Mouse (Mus musculus) kidney, adult 2 months (tissue): ENCODE data around the gene Olfr129. TPM values are rescaled to one million over a fixed set of nuclear protein-coding genes. Genes with fewer than 3 reads are reported as not detected.

Experiments
- DNase-seq: peaks from one replicate; pipeline ENCODE4 v3.0.0; 2021
- H3K27ac ChIP-seq: fragments of 200-500 bp; 2 replicates; pipeline ENCODE4 v1.5.1; 2012; ENCODE audit warnings: low read depth, low read length, control low read depth, inconsistent platforms; ENCODE audit not compliant: insufficient read depth
- H3K27me3 ChIP-seq: fragments of 200-500 bp; replicated peaks from 2 replicates; pipeline ENCODE4 v1.6.1; 2012; ENCODE audit warnings: mild to moderate bottlenecking, moderate library complexity, low read length, inconsistent platforms; ENCODE audit not compliant: control insufficient read depth, insufficient read depth
- H3K36me3 ChIP-seq: fragments of 200-500 bp; 2 replicates; pipeline ENCODE4 v1.6.1; 2012; ENCODE audit warnings: mild to moderate bottlenecking, moderate library complexity, low read length, inconsistent platforms; ENCODE audit not compliant: control insufficient read depth, insufficient read depth
- H3K4me1 ChIP-seq: fragments of 200-500 bp; 2 replicates; pipeline ENCODE4 v1.6.1; 2011; ENCODE audit warnings: low read length; ENCODE audit not compliant: control insufficient read depth, insufficient read depth
- H3K4me3 ChIP-seq: fragments of 200-500 bp; 2 replicates; pipeline ENCODE4 v1.5.1; 2011; ENCODE audit warnings: mild to moderate bottlenecking, low read depth, low read length, control low read depth; ENCODE audit not compliant: insufficient read depth
- CTCF ChIP-seq: fragments of 200-500 bp; conservative IDR thresholded peaks from 2 replicates; pipeline ENCODE4 v1.5.1; 2011; ENCODE audit warnings: low read depth, mild to moderate bottlenecking, control low read depth, low read length, moderate library complexity, mixed read lengths; ENCODE audit not compliant: insufficient read depth, insufficient read length
- POLR2A ChIP-seq: fragments of 200-500 bp; IDR thresholded peaks from one replicate; pipeline ENCODE4 v1.6.1; 2011; ENCODE audit warnings: low read depth, low read length, control low read depth
- WGBS: fragments of 180-500 bp; shearing (Covaris S2); methylation state at CpG from one replicate; pipeline ENCODE4 v1.1.7; 2018; 5-methylcytosine and 5-hydroxymethylcytosine counted together
- polyA plus RNA-seq: library from polyadenylated mRNA; depleted of rRNA; stranded (reverse); fragments of >200 nt; gene quantifications from 2 replicates; pipeline ENCODE4 v1.2.3, GENCODE M21; 2012; rRNA removed

Gene Olfr129
- not detected in 2 replicates for polyA plus RNA-seq

DNA sequence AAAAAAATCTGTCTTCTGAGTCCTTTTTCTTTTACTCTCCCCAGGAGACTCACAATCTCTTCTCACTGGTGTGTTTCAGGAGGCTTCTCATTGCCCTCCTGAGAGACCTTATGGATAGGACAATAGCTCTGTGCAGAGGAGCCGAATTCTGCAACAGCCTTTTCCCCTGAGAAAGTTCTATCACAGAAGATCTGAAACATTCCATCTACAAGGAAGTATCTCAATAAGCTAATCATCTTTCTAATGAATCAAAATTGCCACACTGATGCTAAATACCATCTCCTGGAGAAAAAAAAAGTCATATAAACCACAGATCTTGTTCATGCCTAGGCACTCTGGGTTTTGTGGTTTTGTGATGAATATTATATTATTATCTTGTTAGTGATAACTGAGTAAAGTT, at the start of gene Olfr129:
Olfr129 (minus strand) TSS at position 101 of the 400 bp plus-strand sequence.
- H3K27ac ChIP-seq: no peak within 1 kb of the TSS
- TF ChIP-seq CTCF (no peak), POLR2A (no peak)
- H3K4me1 ChIP-seq: no peaks in the 10 kb centered on the region
- H3K4me3 ChIP-seq: no peak within 1 kb of the TSS
- DNase-seq: no peak
- no peaks in the 10 kb centered on the region for H3K27me3 ChIP-seq
- 52% methylated on average over 1 of the region's 1 CpGs for WGBS
- H3K36me3 ChIP-seq: no peaks in the 10 kb centered on the region

DNA sequence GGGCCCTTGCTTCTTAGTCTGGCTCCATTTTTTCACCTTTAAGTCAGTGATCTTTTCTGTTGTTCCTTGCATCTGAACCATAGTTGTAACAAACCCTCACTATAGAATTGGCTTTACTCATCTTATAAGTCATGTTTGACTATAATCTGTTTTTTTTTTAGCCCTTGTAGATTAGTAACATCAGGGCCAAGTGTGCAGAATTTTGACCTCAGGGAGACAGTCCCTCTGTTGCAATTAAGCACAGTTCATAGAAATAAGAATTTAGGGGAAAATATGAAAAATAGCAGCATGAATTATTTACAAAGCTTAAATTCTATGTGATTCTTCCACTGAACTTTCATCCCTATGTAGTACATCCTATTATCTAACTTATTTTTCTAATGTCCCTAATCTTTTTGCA, 28.7 kb upstream of the Olfr129 start, which contains the start of gene Olfr131:
Olfr131 (minus strand) TSS at position 101 of the 400 bp plus-strand sequence.
- H3K36me3 ChIP-seq: no peaks in the 10 kb centered on the region
- no peaks in the 10 kb centered on the region for H3K4me1 ChIP-seq
- no peak within 1 kb of the TSS for H3K27ac ChIP-seq
- no peak for TF ChIP-seq POLR2A
- TF ChIP-seq CTCF: no peak
- H3K4me3 ChIP-seq: no peak within 1 kb of the TSS
- DNase-seq: no peak
- no peaks in the 10 kb centered on the region for H3K27me3 ChIP-seq

DNA sequence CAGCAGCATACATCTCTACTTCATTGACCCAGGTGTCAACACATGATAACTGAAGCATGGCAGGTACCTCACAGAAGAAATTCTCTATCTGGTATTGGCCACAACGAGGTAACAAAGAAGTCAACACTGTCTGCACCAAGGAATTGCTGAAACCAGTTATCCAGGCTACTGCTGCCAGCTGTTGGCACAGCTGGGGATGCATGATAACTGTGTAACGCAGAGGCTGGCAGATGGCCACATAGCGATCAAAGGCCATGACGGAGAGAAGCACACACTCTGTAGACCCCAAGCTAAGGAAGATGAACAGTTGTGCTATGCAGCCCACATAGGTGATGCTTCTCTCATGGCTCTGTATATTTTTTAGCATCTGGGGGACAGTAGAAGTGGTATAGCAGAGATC, 22.5 kb upstream of the Olfr129 start:
- H3K36me3 ChIP-seq: no peaks in the 10 kb centered on the region
- TF ChIP-seq CTCF: no peak
- no peak for TF ChIP-seq POLR2A
- 82% methylated on average over 4 of the region's 4 CpGs for WGBS
- H3K27me3 ChIP-seq: no peaks in the 10 kb centered on the region
- H3K27ac ChIP-seq: no peak overlapping the region
- DNase-seq: no peak
- H3K4me3 ChIP-seq: no peak overlapping the region
- H3K4me1 ChIP-seq: no peaks in the 10 kb centered on the region

DNA sequence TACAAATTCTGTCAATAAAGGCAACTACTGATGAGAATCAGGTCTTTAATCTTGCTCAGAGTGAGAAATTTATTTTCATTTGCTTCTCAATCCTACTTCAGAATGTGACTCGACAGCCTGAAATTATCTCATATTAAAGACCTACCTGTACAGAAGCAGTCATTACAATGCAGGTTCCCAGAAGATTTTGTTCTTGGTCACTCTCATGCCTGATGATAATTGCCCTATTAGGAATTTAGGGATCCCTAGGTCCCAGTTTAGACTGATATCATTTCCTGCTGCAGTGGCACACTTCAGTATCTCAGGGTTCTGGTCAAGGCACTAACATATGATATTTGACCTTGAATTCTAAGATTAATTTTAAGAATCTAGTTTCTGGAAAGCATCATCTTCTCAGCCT, 3.7 kb upstream of the Olfr129 start, which contains the start of gene Olfr130:
Olfr130 (plus strand) TSS at position 301 of the 400 bp plus-strand sequence.
- no peak for TF ChIP-seq POLR2A
- TF ChIP-seq CTCF: no peak
- H3K4me3 ChIP-seq: no peak within 1 kb of the TSS
- no peaks in the 10 kb centered on the region for H3K36me3 ChIP-seq
- no peaks in the 10 kb centered on the region for H3K27me3 ChIP-seq
- WGBS: 87% methylated on average over 1 of the region's 1 CpGs
- no peak within 1 kb of the TSS for H3K27ac ChIP-seq
- no peaks in the 10 kb centered on the region for H3K4me1 ChIP-seq
- DNase-seq: no peak

DNA sequence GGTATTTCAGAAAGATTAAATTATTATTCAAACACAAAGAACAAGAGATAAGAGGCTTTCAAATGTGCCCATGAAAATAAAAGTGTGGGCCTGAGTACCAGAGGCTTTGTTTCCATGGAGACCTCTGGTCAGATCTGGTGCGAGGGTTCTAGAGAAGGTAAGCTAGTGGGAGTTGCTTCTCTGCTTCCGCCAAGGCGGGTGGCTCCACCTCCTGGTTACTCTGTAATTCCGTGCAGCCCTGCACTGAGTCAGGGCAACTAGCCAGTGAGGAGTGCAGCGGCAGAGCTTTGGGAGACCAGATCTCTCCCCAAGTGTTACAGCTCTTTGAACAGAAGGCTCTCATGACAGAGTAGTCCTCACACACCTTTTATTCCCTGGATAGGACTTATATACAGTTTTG, 33.6 kb downstream of the Olfr129 start:
- TF ChIP-seq POLR2A (no peak), CTCF (no peak)
- H3K4me1 ChIP-seq: no peaks in the 10 kb centered on the region
- DNase-seq: no peak
- no peak overlapping the region for H3K27ac ChIP-seq
- H3K27me3 ChIP-seq: no peaks in the 10 kb centered on the region
- H3K4me3 ChIP-seq: no peak overlapping the region
- H3K36me3 ChIP-seq: no peaks in the 10 kb centered on the region
- 31% methylated on average over 5 of the region's 5 CpGs for WGBS

- no peak for TF ChIP-seq POLR2A
- no peak for TF ChIP-seq CTCF
- no peak for DNase-seq
Observed at GRCm38 (mm10) chr17:38016341-38016740, 43.5 kb downstream of the Olfr129 start.

GRCm38 (mm10) chr17:38004996-38005395, 54.9 kb downstream of the Olfr129 start:
- H3K27ac ChIP-seq: no peak overlapping the region
- DNase-seq: no peak
- H3K4me3 ChIP-seq: no peak overlapping the region
- H3K4me1 ChIP-seq: no peaks in the 10 kb centered on the region
- 49% methylated on average over 2 of the region's 2 CpGs for WGBS
- TF ChIP-seq CTCF (no peak), POLR2A (no peak)
- H3K36me3 ChIP-seq: no peaks in the 10 kb centered on the region
- no peaks in the 10 kb centered on the region for H3K27me3 ChIP-seq

More at GRCm38 (mm10) chr17:38016341-38016740, 43.5 kb downstream of the Olfr129 start:
- H3K27me3 ChIP-seq: no peaks in the 10 kb centered on the region
- no peak overlapping the region for H3K27ac ChIP-seq
- no peaks in the 10 kb centered on the region for H3K4me1 ChIP-seq
- H3K4me3 ChIP-seq: no peak overlapping the region
- H3K36me3 ChIP-seq: no peaks in the 10 kb centered on the region
- 67% methylated on average over 2 of the region's 2 CpGs for whole genome bisulfite sequencing

Other genes with a start within 250 kb of the Olfr129 start
- gene Olfr125, start 227.1 kb downstream of the Olfr129 start, polyA plus RNA-seq: not detected in 2 replicates
- not detected in 2 replicates for gene Olfr126, start 212.6 kb downstream of the Olfr129 start, polyA plus RNA-seq
- gene Olfr127, start 159.6 kb downstream of the Olfr129 start, polyA plus RNA-seq: not detected in 2 replicates
- not detected in 2 replicates for gene Olfr128, start 139.5 kb downstream of the Olfr129 start, polyA plus RNA-seq
- not detected in 2 replicates for gene Olfr761, start 107.0 kb downstream of the Olfr129 start, polyA plus RNA-seq
- gene Olfr130, start 3.8 kb upstream of the Olfr129 start, polyA plus RNA-seq: not detected in 2 replicates
- gene Olfr131, start 28.6 kb upstream of the Olfr129 start, polyA plus RNA-seq: not detected in 2 replicates
- gene Olfr132, start 74.4 kb upstream of the Olfr129 start, polyA plus RNA-seq: not detected in 2 replicates
- not detected in 2 replicates for gene Olfr133, start 85.2 kb upstream of the Olfr129 start, polyA plus RNA-seq
- gene Olfr134, start 111.3 kb upstream of the Olfr129 start, polyA plus RNA-seq: not detected in 2 replicates
- not detected in 2 replicates for gene Olfr135, start 144.3 kb upstream of the Olfr129 start, polyA plus RNA-seq
- not detected in 2 replicates for gene Olfr138, start 201.0 kb upstream of the Olfr129 start, polyA plus RNA-seq
- not detected in 2 replicates for gene Olfr137, start 247.5 kb upstream of the Olfr129 start, polyA plus RNA-seq